Comparison of ENCODE assay signal across 18 mouse cellular contexts in the genomic region with DNA sequence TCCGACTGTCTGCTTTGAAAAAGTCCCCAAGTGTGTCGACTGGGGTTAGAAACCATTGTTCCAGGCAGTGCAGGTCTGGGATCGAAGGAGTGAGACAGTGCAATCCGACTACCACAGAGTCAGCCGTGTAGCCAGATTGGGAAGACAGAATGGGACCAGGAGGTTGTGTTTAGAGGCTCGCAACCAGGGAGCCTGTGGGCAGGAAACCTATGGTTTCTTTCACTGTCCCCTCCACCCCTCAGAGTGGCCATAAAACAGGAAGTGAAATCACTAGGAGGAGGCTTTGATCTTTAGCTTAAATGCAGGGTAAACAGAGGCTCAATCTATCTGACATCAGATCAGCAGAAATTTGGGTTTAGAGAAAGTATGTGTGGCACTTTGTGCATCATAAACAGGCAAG. TPM values are rescaled to one million over a fixed set of nuclear protein-coding genes. Genes with fewer than 3 reads are reported as not detected.
DNase-seq lines count a peak whose midpoint lies in the region; ATAC-seq lines count a peak whose summit lies in the region.
"Had no signal": no experiment of that assay in that cellular context is flagged by ENCODE, and none has a peak within 500 bp of the region (broad histone marks: within the 10 kb centered on the region; RNA-seq: fewer than 3 reads in every experiment).

No protein-coding gene starts in this region.

- peak; percentile 60 for ATAC-seq in megakaryocyte progenitor cell, adult 5-6 weeks (replicated peaks; ENCODE audit: poor library complexity)
- ATAC-seq: forebrain, embryonic 13.5 days; forebrain, postnatal 0 days; intestine, embryonic 16.5 days had no signal

- DNase-seq in 416B (ENCODE audit: low read depth): peak; percentile 10
- DNase-seq in B cell, adult 2 months: peak; percentile 12 to 23
- DNase-seq in ES-CJ7 (ENCODE audit: low read depth, low spot score): peak; percentile 16
- DNase-seq in frontal cortex, adult 2 months (ENCODE audit: extremely low spot score in 1 of 2, low spot score in 1 of 2): no peak
- no peak for DNase-seq in embryo, embryonic 10 days (ENCODE audit: low spot score)
- no peak for DNase-seq in kidney, postnatal 4 days
- DNase-seq: adrenal gland, postnatal 10 days; cerebellum, adult 11-12 months; cerebellum, adult 9-10 months; cerebellum, postnatal 25 days; forebrain, postnatal 0 days; gastrocnemius, adult 2 months; gastrocnemius, postnatal 25 days; heart, adult 18-20 months; heart, postnatal 10 days had no signal

RNA-seq across cellular contexts. Expression of gene Cage1, which starts 42.0 kb away (rescaled TPM):
- 0.44 and 1.1 TPM in 2 replicates for total RNA-seq in megakaryocyte progenitor cell, adult 5-6 weeks (2015)
- total RNA-seq in megakaryocyte progenitor cell, adult 5-6 weeks (2017): 1.5 and 1.8 TPM in 2 replicates
- polyA plus RNA-seq in frontal cortex, adult 2 months (2012; rRNA removed): 1.8 and 2.1 TPM in 2 replicates

RNA-seq across cellular contexts. Expression of gene Riok1, which starts 42.0 kb away (rescaled TPM):
- 52.8 and 69.9 TPM in 2 replicates for total RNA-seq in megakaryocyte progenitor cell, adult 5-6 weeks (2015)
- total RNA-seq in megakaryocyte progenitor cell, adult 5-6 weeks (2017): 91.1 and 120 TPM in 2 replicates
- polyA plus RNA-seq in frontal cortex, adult 2 months (2012; rRNA removed): 33.9 and 35.7 TPM in 2 replicates

Comparison
In these comparisons a context has a peak if more than half of its experiments do, and no peak if none do; other contexts are left out.
1. DNase-seq: peak in 416B (single experiment), B cell, adult 2 months (2 of 2) and ES-CJ7 (single experiment); none in frontal cortex, adult 2 months (0 of 2), embryo, embryonic 10 days (single experiment) and kidney, postnatal 4 days (0 of 2).